Mouse (Mus musculus) hindbrain, embryonic 16.5 days (tissue): ENCODE data around the gene Tom1. TPM values are rescaled to one million over a fixed set of nuclear protein-coding genes. Genes with fewer than 3 reads are reported as not detected.

ENCODE experiments used
- ATAC-seq: fragments of 200-750 bp; cut with Nextera tagmentation; 2 replicates; pipeline ENCODE4 v1.8.0; 2017; ENCODE audit warnings: moderate TSS enrichment, moderate library complexity
- H3K27ac ChIP-seq: fragments of 300-500 bp; sonication (generic); 2 replicates; pipeline ENCODE4 v1.5.1; 2014; ENCODE audit warnings: low read depth, mild to moderate bottlenecking, control low read depth, low read length, moderate library complexity
- H3K27me3 ChIP-seq: fragments of 300-500 bp; sonication (generic); replicated peaks from 2 replicates; pipeline ENCODE4 v1.6.1; 2014; ENCODE audit warnings: low read length; ENCODE audit not compliant: control insufficient read depth, insufficient read depth
- H3K36me3 ChIP-seq: fragments of 300-500 bp; sonication (generic); 2 replicates; pipeline ENCODE4 v1.6.1; 2014; ENCODE audit warnings: mild to moderate bottlenecking, low read length, moderate library complexity, mixed read lengths; ENCODE audit not compliant: control insufficient read depth, insufficient read depth
- H3K4me1 ChIP-seq: fragments of 300-500 bp; sonication (generic); 2 replicates; pipeline ENCODE4 v1.6.1; 2014; ENCODE audit warnings: low read depth, low read length; ENCODE audit not compliant: control insufficient read depth, insufficient read depth
- H3K4me2 ChIP-seq: fragments of 300-500 bp; sonication (generic); 2 replicates; pipeline ENCODE4 v1.6.1; 2014; ENCODE audit warnings: mild to moderate bottlenecking, low read length, control low read depth, moderate library complexity
- H3K4me3 ChIP-seq: fragments of 300-500 bp; sonication (generic); 2 replicates; pipeline ENCODE4 v1.5.1; 2014; ENCODE audit warnings: mild to moderate bottlenecking, low read length, control low read depth, moderate library complexity
- H3K9ac ChIP-seq: fragments of 300-500 bp; sonication (generic); 2 replicates; pipeline ENCODE4 v1.6.1; 2014; ENCODE audit warnings: low read depth, mild to moderate bottlenecking, control low read depth, low read length, moderate library complexity
- H3K9me3 ChIP-seq: fragments of 300-500 bp; sonication (generic); 2 replicates; pipeline ENCODE4 v1.6.1; 2014; ENCODE audit warnings: mild to moderate bottlenecking, low read length, moderate library complexity; ENCODE audit not compliant: control insufficient read depth
- WGBS: fragments of 180-500 bp; shearing (Covaris S2); extraction: QIAGEN DNeasy Blood & Tissue Kit; methylation state at CpG from one replicate; pipeline ENCODE4 v1.1.7; 2014; 5-methylcytosine and 5-hydroxymethylcytosine counted together
- polyA plus RNA-seq: library from polyadenylated mRNA; unstranded; fragments of >200 nt; fragmentation: Nextera tagmentation; extraction: Ambion mirVana; gene quantifications from 2 replicates; pipeline ENCODE4 v1.2.1, GENCODE M21; 2015

Tom1 gene
- polyA plus RNA-seq = 40.7 and 45.9 TPM in 2 replicates

- peak; percentile 99 for ATAC-seq
- WGBS = 0% methylated on average over 52 of the region's 62 CpGs
- peaks cover 9% of the 10 kb centered on the region for H3K4me1 ChIP-seq
Measured at GRCm38 (mm10) chr8:75033511-75034243, at the start of gene Tom1. TSS of gene Tom1 (plus strand) at chr8:75033705.

GRCm38 (mm10) chr8:74987436-74987835, 46.1 kb upstream of the Tom1 start:
- WGBS = 82% methylated on average over 5 of the region's 5 CpGs
- H3K36me3 ChIP-seq = no peaks in the 10 kb centered on the region
- H3K27me3 ChIP-seq = no peaks in the 10 kb centered on the region
- H3K9me3 ChIP-seq = no peaks in the 10 kb centered on the region
- no peak overlapping the region for H3K4me3 ChIP-seq
- no peak overlapping the region for H3K4me2 ChIP-seq
- ATAC-seq = no peak
- H3K4me1 ChIP-seq = no peaks in the 10 kb centered on the region
- no peak overlapping the region for H3K9ac ChIP-seq
- H3K27ac ChIP-seq = no peak overlapping the region

More at GRCm38 (mm10) chr8:75033511-75034243, at the start of gene Tom1:
- Histone ChIP-seq H3K9ac (peak within 1 kb of the TSS; percentile 70), H3K36me3 (no peaks in the 10 kb centered on the region), H3K27me3 (no peaks in the 10 kb centered on the region), H3K9me3 (no peaks in the 10 kb centered on the region), H3K27ac (peak within 1 kb of the TSS; percentile 86), H3K4me2 (peak within 1 kb of the TSS; percentile 90), H3K4me3 (peak within 1 kb of the TSS; percentile 72)

GRCm38 (mm10) chr8:74990021-74990420, 43.5 kb upstream of the Tom1 start:
- H3K9me3 ChIP-seq = no peaks in the 10 kb centered on the region
- no peak overlapping the region for H3K4me3 ChIP-seq
- H3K36me3 ChIP-seq = no peaks in the 10 kb centered on the region
- no peak for ATAC-seq
- H3K27ac ChIP-seq = no peak overlapping the region
- peaks cover 9% of the 10 kb centered on the region for H3K4me1 ChIP-seq
- 21% methylated on average over 15 of the region's 15 CpGs for WGBS
- H3K27me3 ChIP-seq = no peaks in the 10 kb centered on the region
- H3K4me2 ChIP-seq = no peak overlapping the region
- H3K9ac ChIP-seq = no peak overlapping the region; the same call in 1 of the 2 replicates

GRCm38 (mm10) chr8:74993081-74993474, 40.4 kb upstream of the Tom1 start, which contains the start of gene Hmgxb4:
TSS of gene Hmgxb4 (plus strand) at chr8:74993356.
- peak; percentile 18; the same call in 1 of the 2 replicates for ATAC-seq
- Histone ChIP-seq H3K9ac (peak within 1 kb of the TSS; percentile 100), H3K36me3 (no peaks in the 10 kb centered on the region), H3K4me1 (peaks cover 9% of the 10 kb centered on the region), H3K4me2 (peak within 1 kb of the TSS; percentile 68), H3K9me3 (no peaks in the 10 kb centered on the region), H3K4me3 (peak within 1 kb of the TSS; percentile 99), H3K27ac (peak within 1 kb of the TSS; percentile 98), H3K27me3 (no peaks in the 10 kb centered on the region)
- 7% methylated on average over 8 of the region's 8 CpGs for WGBS

GRCm38 (mm10) chr8:74993475-74994451, 39.7 kb upstream of the Tom1 start:
- H3K9me3 ChIP-seq = no peaks in the 10 kb centered on the region
- peak; percentile 96 for ATAC-seq
- peak overlapping the region; percentile 68 for H3K4me2 ChIP-seq
- peaks cover 9% of the 10 kb centered on the region for H3K4me1 ChIP-seq
- no peaks in the 10 kb centered on the region for H3K27me3 ChIP-seq
- under 1% methylated on average over 93 of the region's 111 CpGs for WGBS
- peaks cover under 1% of the 10 kb centered on the region; the same call in 1 of the 2 replicates for H3K36me3 ChIP-seq
- H3K27ac ChIP-seq = peak overlapping the region; percentile 98
- H3K4me3 ChIP-seq = peak overlapping the region; percentile 99
- H3K9ac ChIP-seq = peak overlapping the region; percentile 100

GRCm38 (mm10) chr8:74994540-74994939, 39.0 kb upstream of the Tom1 start:
- Histone ChIP-seq H3K36me3 (peaks cover 8% of the 10 kb centered on the region), H3K4me2 (peak overlapping the region; percentile 65), H3K4me3 (peak overlapping the region; percentile 99), H3K9ac (peak overlapping the region; percentile 100), H3K27ac (no peak overlapping the region; the same call in 1 of the 2 replicates), H3K27me3 (no peaks in the 10 kb centered on the region), H3K4me1 (peaks cover 9% of the 10 kb centered on the region), H3K9me3 (no peaks in the 10 kb centered on the region)
- peak; percentile 32 for ATAC-seq
- WGBS = 2% methylated on average over 7 of the region's 7 CpGs

- Histone ChIP-seq H3K36me3 (peaks cover 34% of the 10 kb centered on the region), H3K9ac (no peak overlapping the region), H3K4me3 (no peak overlapping the region), H3K9me3 (no peaks in the 10 kb centered on the region), H3K27ac (no peak overlapping the region), H3K27me3 (no peaks in the 10 kb centered on the region), H3K4me1 (no peaks in the 10 kb centered on the region), H3K4me2 (no peak overlapping the region)
- 96% methylated on average over 3 of the region's 3 CpGs for WGBS
- ATAC-seq = no peak
Measured at GRCm38 (mm10) chr8:75000431-75000830, 33.1 kb upstream of the Tom1 start.

- H3K9me3 ChIP-seq = no peaks in the 10 kb centered on the region
- H3K4me2 ChIP-seq = no peak overlapping the region
- no peak overlapping the region for H3K9ac ChIP-seq
- H3K4me1 ChIP-seq = no peaks in the 10 kb centered on the region
- H3K36me3 ChIP-seq = peaks cover 14% of the 10 kb centered on the region; the same call in 1 of the 2 replicates
- ATAC-seq = no peak
- no peak overlapping the region for H3K27ac ChIP-seq
- 93% methylated on average over 2 of the region's 2 CpGs for WGBS
- H3K27me3 ChIP-seq = no peaks in the 10 kb centered on the region
- no peak overlapping the region for H3K4me3 ChIP-seq
Measured at GRCm38 (mm10) chr8:75008826-75009225, 24.7 kb upstream of the Tom1 start.
